Mouse (Mus musculus) cerebellum, adult 11 months (tissue): Measurements from ENCODE around the gene Stac2.

Experiments used
- DNase-seq: peaks from one replicate; pipeline ENCODE4 v3.0.0; 2022

Gene Stac2

DNA sequence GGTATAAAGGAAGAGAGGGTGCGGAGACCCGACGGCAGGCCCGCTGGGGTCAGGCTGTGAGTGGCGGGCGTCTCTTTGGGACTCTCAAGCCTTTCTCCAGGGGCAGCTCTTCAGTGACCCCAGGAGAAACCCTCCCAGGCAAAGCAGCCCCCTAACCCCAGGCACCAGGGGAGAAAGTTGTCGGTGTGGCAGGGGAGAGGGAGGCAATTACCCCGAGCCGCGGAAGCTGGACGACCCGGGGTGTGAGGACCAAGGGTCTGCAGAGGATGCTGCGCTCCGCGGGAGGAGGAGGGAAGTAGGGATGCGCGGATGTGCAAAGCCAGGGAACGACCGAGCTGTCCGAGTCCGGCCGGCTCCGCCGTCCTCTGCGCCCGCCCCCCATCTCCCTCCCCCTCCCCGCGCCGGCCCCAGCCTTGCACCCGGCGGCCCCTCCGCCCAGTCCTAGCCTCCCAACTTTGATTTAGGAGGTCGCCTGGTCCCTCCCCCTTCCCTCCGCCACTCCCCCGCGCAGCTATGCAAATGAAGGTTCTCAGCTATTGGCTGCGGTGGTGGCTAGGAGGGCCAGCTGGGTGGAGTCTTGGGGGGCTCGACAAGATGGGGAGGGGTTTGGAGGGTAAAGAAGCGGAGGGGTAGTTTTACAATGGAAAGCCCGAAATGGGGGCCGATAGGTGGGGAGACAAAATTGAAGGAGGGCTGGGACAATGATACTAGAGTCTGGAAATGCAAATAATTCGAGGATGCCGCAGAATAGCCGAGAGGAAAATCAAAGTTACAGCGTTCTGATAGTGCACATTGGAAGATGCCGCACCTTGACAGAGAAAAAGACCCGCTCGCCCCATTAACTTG, at the start of gene Stac2:
Gene Stac2 (minus strand): TSS at position 474 of the 846 bp plus-strand sequence.
- peak; percentile 77 for DNase-seq

DNA sequence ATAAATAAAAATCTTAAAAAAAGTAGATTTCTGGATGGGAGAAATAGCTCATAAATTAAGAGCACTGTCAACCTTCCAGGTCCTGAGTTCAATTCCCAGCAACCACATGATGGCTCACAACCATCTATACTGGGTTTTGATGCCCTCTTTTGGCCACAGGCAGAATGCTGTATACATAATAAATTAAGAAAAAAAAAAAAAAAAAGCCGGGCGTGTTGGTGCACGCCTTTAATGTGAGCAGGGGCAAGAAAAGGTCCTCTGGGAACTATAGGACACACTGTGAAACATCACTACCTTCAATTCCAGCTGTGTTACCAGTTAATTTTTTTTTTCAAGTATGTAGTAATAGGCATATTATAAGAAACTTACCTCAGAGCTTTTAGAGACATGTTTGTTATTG, 48.1 kb upstream of the Stac2 start:
- no peak for DNase-seq

DNA sequence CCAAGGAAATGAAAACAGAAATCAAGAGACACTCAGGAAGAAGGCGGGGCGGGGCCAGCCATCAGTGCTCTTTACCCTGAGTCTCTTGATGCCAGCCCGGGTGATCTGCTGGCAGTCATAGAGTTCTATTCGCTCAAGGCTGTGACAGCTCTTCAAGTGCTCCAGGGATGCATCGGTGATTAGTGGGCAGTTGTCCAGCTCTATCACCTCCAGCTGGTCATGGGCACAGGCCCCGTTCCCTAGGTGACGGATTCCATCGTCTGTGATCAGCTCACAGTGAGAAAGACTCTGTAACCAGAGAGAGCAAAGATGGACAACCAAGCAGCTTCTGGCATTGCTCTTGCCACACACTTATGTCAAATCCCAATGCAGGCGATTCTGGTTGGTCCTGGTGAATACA, 37.3 kb upstream of the Stac2 start:
- DNase-seq: no peak

DNA sequence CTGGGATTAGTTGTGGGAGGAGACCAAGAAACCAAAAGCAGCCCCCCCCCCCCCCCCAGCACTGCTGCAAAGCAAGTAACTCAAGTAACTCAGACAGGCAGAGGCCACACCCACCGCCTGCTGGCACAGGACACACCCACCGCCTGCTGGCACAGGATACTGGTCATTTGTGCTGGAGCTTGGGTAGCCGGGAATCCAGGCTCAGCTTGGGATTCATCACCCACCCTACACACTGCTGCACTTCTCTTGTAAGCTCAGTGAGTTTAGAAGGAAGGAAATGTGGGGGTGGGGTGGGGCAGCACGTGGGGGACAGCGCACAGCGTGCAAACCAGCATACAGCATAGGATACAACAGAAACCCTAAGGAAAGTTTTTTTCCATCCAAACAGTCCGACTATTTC, 35.0 kb upstream of the Stac2 start:
- no peak for DNase-seq

DNA sequence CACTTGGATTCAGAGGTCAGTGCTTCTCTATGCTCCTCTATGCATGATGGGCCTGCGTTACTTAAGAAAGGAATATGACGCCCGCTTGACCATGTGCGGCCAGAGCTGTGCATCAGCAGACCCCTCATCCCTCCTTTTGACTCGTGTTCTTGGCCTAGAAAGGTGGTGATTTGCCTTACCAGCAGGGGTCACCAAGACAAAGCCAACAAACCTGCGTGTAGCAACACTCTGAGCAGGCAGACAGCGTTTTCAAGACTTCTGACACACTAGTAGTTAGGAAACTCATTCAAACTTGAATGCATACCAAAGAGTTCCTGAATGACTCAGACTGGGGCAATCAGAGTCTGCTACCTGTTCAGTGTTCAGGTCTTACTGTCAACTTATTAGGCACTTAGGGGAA, 33.3 kb upstream of the Stac2 start:
- DNase-seq: no peak

DNA sequence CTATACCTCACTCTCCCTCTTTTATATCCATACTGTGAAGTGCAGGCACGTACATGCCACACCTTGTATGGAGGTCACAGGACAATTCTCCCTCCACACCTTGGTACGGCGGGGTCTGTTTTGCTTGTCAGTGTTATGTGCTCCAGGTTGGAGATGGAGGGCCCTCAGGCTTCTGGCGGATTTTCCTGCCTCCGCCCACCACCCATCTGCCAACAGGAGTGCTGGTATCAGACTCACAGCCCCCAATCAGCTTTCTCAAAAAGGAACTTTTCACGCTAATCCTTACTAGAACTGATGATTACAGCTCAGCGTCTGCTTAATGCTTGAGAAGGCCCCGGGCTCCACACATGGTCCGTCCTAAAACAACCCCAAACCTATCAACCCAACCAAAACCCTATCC, 32.9 kb upstream of the Stac2 start:
- no peak for DNase-seq

DNA sequence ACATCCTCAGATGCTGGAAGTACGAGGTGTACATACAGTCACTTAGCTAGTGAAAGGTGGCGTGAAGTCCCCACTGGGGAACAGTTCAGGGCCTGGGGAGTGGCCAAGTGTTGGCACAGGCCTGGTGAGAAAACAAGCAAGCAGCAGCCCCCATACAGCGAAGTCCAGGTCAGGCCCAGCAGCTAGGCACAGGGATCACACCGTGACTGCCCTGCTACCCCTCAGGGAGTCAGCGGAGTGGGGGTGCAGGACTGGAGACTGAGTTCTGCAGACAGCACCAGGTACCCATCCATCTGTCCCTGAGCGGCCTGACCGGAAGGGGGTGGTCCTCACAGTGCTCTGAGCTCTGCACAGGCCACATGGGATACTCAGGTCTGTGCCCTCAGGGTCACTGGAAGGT, 29.5 kb upstream of the Stac2 start:
- DNase-seq: no peak

DNA sequence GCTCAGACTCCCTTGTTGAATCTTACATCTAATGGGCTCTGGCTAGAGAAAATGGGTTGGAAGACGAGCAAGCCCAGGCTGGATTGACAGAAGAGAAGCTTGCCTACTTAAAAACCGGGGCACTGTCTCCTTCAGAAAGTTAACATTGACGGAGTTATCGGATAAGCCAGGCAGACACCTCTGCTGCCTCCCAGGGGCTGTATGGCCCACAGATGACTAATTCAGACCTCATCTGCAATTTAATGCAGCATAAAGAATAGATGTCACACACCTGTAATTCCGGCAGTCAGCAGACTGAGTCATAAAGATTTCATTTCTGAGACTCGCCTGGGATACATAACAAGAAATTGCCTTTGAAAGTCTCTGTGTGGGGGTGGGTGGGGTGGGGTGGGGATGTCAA, 27.2 kb upstream of the Stac2 start:
- DNase-seq: no peak

DNA sequence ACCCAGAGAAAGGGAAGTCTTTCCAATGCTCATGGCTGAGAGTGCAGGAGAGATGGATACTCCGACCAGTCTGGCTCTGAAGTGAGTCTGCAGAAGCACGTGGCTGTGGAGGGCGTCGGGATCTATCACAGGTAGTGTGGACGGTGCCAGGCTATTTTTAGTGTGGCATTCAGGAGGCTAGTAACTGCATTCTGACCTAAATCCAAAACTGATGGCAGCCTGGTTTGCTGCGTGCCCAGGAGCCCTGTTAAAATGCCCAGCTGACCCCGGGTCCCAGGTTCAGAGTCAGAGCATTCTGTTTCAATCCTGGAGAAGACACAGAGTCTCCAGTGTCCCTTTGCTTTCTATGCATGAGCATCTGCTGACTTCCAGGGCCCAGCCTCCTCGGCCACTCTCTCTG, 23.8 kb upstream of the Stac2 start:
- no peak for DNase-seq

DNA sequence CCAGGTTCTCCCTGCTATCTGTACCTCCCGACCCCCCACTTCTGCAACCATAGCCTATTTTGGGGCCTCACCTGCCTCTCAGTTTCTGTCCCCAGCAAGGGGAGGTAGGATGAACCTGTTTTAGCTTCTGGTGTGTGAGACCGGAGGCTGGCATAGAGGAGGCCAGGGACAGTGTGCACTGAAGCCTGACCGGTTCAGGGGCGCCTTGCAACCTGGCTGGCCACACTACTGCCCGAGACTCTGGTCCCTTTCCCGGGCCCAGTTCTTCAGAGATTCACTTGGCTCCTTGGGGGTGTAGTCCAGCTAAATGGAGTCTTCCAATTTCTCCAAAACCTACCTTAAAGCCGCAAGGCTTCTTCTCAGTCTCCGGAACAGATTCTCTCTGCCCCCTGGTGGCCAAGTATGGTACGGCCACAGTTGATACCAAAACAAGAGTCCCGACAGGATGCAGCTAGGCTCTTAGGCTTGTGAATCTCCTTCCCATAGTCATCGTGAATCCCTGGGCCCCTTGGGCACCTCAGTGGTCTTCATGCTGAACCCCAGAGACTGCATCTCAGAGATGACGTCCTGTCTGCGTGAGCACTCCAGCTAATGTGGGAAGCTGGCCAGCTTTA, 22.0 kb upstream of the Stac2 start:
- peak; percentile 91 for DNase-seq

DNA sequence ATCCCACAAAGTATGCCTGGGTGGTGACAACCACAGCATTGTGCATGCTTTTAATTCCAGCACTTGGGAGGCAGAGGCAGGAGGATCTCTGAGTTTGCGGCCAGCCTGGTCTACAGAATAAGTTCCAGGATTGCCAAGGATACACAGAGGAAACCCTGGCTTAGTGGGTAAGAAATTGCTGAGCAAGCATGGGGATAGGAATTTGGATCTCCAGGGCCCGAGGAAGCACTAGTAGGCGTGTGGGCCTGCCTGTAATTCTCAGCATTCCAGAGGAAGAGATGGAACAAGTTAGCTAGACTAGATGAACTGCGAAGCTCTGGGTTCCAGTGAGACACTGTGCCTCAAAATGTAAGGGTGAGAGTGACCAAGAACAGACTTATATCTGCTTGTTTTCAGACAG, 20.2 kb upstream of the Stac2 start:
- no peak for DNase-seq

DNA sequence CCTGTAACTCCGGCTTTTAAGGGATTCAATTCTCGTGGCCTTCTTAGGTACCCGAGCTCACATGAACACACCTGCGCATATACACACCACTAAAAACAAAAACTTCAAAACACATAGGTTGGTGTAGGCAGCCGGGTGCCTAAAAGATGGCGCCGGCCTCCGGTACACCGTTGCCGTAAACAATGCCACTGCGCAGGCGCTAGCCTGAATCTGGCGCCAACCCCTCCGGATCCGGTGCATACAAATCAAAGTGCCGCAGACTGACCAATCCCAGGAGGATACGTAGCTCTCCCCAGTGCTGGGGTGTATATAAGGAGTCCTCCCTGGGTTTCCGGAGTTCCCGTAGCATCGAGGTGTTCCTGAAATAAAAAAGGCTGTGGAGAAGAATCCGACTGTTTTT, 14.0 kb upstream of the Stac2 start:
- DNase-seq: no peak

DNA sequence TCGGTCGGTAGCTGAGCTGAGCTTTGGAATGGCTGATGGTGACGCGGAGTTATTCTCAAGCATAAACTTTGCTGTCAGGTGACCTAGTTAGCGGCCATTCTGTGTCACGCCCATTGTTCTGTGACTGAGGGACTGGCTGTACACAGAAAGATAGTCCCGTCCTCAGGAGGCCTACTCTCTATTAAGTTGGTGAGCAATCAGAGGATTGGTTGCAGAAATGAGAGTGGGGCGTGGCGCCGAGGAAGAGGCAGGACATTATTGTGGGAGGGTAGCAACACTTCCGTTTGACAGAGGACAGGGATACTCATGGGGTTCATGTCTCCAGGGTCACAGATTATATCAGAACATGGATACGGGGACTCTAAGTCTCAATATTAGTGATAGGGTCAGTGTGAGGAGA, 12.9 kb upstream of the Stac2 start:
- no peak for DNase-seq

DNA sequence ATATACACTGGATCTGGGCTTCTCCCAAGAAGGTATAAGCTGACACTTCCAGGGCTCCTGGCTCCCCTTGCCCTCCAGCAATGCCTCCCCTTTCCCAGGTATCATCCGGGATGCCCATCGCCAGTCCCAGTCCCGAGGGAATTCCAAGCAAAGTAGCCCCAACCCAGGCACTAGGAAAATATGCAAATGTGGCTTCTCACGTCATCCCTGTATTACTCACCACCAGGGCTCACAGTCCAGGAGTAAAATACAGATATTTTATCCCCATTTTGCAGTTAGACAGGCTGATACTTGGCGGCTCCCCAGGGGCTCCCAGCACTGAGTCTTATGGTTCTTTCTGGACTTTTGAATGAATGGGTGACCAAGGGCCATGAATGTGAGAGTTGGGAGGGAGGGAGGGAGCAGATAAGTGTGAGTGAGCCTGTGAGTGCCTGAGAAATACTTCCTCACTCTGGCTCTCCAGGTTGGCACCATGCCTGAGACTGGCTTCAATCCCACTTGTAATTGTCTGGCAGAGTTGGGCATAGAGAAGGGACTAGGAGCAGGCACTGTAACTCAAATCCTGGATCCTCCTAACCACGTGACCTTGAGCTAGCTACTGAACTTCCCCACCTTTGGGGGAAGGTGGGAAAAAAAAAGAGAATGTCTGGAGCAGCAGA, 8.8 kb upstream of the Stac2 start:
- DNase-seq: peak; percentile 33

DNA sequence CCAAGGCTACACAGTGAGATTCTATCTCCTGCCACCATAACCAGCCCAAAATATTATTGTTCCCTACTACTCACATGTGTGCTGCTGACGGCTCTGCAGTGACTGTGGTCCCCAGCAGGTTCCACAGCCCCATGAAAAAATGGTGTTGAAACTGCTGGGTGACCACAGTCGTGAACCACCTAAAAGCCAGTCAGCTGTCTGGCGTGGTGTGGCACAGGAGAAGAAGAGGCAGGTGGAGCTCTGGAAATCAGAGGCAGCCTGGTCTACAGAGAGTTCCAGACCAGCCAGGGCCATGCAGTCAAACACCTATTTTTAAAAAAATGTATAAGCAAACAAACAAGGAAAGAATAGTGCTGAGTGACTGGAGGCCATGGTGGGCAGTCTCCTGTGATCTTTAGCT, 8.2 kb upstream of the Stac2 start:
- DNase-seq: no peak

DNA sequence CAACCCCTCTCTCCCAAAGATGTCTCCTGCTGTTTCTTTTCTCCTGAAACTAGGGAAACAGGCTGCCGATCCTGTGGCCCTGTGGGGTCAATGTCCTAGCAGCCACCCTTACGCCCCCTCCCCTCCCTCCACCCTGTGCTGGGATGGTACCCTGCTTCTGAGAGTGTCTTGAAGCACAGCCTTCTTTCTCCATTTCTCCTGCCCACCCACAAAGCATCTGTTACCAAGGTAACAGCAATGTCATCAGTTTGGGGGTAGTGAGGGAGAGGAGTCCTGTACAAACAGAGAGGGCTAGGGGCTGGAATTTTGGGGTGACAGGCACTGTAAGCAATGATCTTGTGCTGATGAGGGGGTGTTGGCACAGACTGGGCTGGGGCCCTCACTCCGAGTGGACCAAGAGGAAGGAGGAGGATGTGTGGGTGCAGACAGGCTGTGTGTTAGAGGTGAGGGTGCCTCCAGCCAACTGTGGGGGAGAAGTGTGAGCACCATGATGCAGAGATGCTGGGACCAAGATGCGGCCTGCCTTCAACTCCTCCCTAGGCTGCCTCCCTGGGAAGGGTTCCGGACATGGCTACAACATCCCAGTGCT, 6.9 kb upstream of the Stac2 start:
- no peak for DNase-seq

DNA sequence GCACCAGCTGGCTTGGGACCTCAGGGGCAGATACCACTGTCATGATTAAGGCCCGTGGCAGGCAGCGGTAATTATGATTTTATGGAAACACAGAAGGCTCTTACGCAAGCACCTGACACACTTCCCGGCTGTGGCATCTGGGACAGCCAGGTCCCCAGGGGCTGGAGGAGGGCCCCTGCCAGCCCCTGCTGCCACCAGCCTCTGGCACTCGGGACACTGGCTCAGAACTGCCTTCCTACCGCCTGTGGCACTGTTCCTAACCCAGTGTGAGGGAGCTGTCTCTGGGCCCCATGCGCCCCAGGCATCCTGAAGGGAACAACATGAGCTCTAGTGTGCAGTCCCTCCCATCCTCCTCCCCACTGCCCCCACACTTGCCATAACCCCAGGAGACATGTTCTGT, 6.4 kb upstream of the Stac2 start:
- DNase-seq: peak; percentile 24

DNA sequence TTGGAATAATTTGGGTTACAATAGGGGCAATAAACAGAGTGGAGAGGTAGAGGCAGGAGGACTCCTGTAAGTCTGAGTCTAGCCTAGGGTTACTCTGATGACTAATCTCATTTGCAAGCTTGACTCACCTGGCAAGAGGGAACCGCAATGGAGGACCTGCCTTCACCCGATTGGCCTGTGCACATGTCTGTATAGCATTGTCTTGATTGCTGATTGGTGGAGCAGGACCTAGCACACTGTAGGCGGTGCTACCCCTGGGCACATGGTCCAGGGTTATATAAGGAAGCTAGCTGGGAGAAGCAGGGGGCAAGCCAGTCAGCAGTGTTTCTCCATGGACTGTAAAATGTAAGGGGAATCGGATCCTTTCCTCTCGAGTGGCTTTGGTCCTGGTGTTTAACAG, 4.7 kb upstream of the Stac2 start:
- DNase-seq: peak; percentile 26

DNA sequence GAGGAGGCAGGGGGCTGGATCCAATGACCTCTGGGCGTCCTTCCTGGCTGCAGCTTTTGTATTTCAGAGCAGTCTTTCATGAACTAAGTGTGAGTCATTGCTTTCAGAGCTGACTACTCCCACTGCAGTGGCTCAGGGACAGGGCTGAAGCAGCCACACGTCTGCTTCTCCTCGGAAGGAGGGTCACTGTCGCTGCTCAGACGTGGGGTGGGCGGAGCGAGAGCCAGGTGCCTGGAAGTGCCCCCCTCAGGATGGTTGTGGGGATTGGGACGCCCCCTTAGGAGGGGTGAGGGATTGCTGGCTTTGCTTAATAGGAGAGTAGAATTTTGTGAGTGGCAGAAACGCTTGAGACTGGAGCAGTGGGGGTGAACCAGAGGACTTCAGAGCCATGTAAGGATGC, 4.2 kb upstream of the Stac2 start:
- no peak for DNase-seq

DNA sequence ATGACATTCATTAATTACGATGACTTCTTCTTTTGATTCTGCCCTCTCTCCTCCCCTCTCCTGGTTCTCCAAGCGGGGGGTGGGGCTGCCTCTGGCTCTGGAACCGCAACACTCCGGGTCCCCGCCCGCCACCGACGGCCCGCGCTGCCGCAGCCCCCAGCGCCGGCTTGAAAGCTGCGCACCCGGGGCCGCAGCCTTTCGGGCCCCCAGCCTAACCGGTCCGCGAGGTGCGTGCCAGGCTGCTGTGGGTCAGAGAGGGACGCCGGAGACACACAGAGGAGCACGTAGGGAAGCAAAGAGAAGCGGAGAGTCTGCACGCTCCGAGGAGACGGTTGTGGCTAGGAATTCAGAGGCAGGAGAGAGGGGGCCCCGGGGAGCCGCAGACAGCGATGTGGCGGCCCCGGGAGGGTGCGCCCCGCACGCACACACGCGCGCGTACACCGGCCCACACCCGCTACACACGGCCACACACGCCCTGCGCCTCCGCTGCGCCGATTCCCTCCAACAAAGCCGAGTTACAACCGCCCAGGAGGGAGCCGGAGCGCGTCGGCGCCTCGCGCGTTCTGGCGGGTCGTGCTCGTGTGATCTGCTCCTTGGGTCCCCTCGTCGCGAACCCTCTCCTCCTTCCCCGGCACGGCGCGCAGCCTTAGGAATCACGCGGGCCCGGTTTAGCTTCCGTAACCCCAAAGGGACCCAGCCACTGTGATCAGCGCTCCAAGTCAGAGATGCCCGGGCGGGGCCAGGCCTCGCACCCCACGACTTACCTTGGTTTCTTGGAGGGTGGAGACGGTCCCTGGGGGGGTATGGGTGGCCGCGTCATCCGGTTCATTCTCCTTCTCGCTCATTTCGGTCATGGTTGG, 903 bp downstream of the Stac2 start:
- no peak for DNase-seq

DNA sequence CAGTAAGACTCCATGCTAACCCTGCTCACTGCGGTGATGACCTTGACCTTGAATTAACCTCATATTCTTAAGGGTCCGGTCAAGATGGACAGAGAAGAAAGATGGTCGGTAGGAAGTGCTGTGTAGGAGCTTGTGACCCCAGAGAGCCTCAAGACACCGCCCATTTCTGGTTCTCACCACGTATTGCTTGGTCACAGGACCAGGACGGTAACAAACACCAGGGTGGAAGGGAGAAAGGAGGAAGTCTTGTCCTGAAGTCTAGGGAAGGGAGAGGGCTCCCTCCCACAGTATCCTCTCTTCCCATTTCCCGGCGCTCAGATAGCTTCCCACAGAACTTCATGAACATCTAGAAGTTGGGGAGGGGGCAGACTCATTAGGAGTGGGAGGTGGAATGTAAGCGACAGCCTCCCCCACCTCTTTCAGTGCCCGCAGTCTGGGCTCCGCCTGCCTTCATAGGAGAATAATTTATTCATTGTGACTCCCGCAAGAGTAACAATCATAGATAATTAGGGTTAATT, 1.6 kb downstream of the Stac2 start:
- no peak for DNase-seq

DNA sequence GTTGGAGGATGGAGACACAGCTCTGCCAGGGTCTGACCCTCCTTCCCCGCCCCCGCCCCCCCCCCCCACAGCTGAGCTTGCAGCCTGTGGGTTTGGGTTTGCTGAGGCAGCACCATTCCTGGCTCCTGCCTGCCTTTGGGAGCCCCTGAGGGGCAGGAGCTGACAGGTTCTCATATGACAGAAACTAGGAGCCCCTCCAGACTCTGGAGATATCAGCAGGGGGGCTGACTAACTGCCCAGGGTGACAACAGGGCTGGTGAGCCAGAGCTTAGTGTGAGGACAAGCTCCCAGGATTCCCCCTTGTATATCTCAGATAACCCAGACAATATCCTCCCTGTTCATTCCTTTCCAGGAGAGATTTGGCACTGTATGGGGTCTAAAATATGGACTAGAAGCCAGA, 2.3 kb downstream of the Stac2 start:
- no peak for DNase-seq

DNA sequence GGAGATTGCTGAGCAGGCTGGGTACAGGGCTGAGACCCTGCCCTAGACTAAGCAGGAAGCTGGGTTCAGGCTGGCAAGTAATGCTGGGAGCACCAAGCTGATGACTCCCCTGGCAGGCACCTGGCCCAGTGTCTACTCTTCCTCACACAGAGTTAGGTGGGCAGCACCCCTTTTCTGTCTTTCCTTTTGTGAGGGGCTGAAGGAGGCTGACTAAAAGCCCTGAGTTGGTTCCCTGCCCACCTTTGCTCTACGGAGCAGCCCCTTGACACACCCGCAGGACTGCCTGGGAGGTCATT, 2.8 kb downstream of the Stac2 start:
- no peak for DNase-seq
